Mouse (Mus musculus): ENCODE results near the gene Ate1.
"Not testable (repeated sequence)": the region's sequence is repeated elsewhere in the genome, so short reads cannot be mapped to it uniquely, and the experiment has no call there.

The Ate1 gene

GRCm38 (mm10) chr7:130520049-130520425, at the start of gene Ate1:
Ate1 (minus strand) TSS chr7:130520369.
- in situ Hi-C loops (cut with MseI, MboI), result no loop called here

DNA sequence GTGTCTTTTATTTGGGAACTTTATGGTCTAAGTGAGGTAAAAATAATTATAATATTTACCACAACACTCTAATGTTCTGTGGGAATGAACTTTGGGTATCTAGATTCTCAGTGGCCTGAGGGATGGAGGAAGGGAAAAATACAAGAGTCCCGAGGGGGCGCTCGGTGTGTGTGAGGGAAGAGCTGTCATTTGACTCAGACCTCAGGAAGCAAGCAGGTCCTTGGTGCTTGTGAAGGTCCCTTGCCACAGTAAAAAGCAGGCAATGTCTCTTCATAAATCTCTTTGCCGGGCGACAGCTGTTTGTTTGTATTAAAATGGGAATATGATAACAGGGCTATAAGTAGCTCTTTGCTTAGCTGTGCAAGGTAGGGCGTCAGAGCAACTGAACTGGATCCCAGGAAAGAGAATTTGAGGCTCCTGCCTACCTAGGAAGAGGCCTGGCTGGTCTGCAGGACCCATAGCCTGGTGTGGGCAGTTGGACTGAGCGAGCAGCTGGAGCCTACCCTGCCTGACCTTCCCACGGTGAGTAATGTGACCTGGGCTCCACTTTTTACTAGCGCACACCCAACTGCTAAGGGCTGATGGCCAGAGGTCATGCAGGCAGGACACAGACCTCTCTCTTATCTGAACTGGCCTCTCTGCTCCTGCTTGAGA, 48.7 kb upstream of the Ate1 start:
- in situ Hi-C loops (cut with MseI, MboI), result no loop called here

DNA sequence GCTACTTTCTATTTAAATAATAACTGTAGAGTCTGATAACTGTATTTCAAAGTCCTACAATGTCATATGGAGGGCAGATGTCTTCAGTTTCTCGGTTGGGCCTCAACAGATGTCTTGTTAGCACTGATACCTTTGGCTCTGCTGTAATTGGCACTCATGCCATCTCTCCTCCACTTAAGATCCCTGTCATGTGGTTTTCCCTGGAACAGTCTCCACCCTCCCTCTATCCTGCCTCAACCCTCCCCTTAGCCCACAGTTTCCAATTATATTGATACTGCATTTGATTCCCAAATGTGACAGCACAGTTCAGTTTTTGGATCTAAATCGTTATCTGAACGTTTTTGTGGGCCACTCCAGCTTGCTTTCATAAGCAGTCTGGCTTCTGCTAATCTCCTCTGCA, 44.4 kb upstream of the Ate1 start:
- in situ Hi-C loops (cut with MseI, MboI), result no loop called here

DNA sequence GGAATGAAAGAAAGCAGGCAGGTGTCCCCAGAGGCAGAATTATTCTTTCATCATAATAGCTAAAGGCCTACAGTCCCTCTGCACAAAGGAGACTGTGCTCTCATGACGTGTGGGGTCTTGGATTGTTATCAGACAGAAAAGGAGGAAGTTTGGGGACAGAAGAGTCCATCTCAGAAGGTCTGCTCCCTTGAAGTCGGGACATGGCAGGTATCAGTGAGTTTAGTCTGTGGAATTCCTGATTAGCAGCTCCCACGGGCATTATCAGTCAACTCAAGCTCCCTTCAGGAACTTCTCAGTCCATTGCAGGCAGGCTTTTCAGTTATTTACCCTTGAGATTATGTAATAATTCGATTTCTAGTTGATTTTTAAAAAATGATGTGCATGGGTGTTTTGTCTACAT, 43.7 kb upstream of the Ate1 start:
- in situ Hi-C loops (cut with MseI, MboI), result no loop called here

- in situ Hi-C loops (cut with MseI, MboI), result no loop called here
These were observed 43.1 kb upstream of the Ate1 start for GRCm38 (mm10) chr7:130563276-130563675.

DNA sequence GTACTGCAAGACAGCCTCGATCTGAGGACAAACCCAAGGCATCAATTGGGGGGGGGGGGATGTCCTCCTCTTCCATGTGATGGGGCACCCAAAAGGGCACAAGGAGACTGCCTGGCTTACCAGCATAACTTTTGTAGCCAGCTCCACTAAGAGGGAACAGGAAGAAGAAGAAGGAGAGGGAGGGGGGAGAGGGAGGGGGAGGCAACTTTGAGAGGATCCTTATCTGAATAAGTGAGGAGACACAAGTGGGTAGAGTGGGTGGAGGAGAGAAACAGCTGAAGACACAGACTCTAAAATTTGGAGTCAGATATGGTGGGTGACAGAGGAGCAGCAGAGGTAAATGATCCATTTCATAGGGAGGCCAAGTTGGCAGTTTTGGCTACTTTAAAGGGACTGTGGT, 40.8 kb upstream of the Ate1 start:
- in situ Hi-C loops (cut with MseI, MboI), result no loop called here

DNA sequence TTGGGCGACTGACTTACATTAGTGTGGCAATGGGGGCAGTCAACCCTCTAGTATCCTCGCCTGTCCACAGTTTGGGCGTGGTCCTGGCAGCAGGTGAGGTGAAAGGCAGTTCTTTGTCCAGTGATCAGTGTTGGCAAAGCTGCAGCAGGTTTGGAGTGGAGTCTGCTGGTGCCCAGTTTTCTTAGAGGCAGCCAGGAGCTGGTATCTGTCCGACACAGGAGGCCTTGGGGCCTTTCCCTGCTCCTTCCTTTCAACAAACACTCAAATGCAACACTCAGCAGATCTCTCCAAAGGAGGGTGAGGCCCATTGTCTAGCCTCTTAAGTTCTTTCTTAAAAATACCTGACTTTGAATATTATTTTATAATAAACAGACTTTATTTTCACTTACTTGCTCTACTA, 38.4 kb upstream of the Ate1 start:
- in situ Hi-C loops (cut with MseI, MboI), result no loop called here

DNA sequence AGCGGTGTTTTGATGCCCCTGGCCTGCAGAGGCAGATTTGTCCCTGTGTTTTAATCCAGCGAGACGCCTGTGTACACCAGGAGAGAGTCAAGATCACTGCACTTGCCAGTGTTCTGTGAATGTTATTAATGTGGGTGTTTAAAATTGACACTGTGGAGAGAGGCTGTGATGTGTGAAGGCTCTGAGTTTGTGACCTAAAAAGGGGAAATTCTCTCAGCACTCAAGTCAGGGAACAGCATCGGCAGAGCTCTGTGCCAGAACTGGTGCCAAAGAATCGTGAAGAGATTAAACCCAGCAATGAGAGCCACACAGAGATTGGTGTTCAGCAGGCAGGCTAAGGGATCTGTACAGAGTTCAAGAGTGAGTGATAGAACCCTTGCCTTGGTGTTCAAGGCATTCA, 35.4 kb upstream of the Ate1 start:
- in situ Hi-C loops (cut with MseI, MboI), result no loop called here

- in situ Hi-C loops (cut with MseI, MboI), result no loop called here
These were observed 33.2 kb upstream of the Ate1 start for GRCm38 (mm10) chr7:130553321-130553720.

DNA sequence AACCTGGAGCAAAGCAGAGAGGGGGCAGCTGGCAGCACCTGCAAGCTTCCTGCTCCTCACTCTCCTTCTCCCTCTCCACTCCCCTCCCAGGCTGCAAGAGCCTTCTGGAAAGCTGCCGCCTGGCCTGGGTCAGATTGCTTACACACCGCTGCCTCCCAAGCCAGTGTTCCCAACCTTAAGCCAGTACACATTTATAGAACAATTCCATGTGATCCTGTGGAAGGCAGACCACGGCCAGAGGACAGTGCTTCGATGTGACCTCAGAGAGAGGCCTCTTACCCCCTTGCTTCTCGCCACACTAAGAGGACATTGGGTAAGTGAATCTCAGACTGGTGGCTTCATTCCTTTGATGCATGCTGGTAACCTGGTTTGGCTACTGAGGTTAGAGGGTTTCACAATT, 32.6 kb upstream of the Ate1 start:
- in situ Hi-C loops (cut with MseI, MboI), result no loop called here

DNA sequence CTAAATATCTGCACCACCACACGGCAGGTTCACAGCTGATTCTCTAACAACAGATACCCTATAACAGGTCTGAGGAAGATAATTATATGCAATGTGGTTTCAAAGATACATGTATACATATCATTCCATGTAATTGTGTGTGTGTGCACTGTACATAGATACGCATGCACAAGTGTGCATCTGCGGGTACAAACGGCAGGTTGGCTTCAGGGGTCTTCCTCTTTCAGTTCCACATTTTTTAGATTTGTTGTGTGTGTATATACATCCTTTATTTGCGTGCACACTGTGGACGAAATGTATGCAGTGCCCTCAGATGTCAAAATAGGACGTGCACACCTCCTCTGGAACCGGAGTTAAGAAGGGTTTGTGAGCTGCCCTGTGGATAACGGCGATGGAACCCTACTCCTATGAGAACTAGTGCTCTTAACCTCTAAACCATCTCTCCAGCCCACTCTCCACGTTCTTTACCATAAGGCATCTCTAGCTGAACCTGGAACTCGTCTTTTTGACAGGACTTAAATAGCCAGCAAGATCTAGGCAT, 27.5 kb upstream of the Ate1 start:
- in situ Hi-C loops (cut with MseI, MboI), result no loop called here

DNA sequence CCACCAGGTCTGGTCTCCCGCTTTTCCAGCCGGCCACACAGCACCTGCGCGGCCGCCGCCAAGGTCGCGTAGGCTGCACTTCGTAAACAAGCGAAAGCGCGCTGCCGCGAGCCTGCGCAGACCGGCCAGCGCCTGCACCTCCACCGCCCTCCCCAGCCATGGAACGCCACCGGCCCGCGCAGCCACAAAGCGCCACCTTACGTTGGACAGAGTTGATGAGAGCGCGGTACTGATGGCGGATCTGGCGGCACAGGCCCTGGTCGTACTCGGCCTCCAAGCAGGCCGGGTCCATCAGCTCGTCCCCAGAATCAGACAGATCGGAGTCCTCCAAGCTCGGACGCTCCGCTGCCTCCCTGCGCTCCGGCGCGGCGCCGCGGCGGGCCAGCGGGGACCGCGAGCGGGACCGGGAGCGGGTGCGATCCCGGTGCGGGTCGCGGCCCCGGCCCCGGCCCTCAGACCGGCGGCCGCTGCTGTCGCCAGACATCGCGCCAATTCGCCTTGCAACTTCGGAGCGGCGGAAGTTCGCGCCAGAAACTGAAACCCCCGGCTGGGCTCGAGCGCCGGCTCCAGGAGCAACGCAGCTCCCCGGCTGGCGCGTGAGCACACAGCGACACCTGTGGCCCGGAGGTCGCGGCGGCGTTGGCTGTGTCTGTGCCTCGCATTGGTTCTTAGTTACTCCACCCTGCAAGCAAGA, 26.8 kb upstream of the Ate1 start:
- in situ Hi-C loops (cut with MseI, MboI), result no loop called here

- in situ Hi-C loops (cut with MseI, MboI), result no loop called here
These were observed 26.2 kb upstream of the Ate1 start for GRCm38 (mm10) chr7:130546421-130546790.

GRCm38 (mm10) chr7:130545893-130546292, 25.7 kb upstream of the Ate1 start:
- in situ Hi-C loops (cut with MseI, MboI), result no loop called here

DNA sequence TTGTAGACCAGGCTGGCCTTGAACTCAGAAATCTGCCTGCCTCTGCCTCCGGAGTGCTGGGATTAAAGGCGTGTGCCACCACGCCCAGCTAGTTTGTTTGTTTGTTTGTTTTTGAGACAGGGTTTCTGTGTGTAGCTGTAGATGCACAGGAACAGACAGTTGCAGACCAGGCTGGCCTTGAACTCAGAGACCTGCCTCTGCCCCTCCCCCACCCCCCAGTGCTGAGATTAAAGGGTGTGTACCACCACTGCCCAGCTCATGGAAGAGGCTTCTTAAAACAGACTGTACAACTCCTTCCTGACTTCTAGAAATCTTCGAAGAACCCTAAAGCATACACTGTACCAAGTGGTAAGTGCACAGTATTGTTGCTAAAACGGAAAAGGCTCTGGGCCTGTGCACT, 25.2 kb upstream of the Ate1 start:
- in situ Hi-C loops (cut with MseI, MboI), result no loop called here

- in situ Hi-C loops (cut with MseI, MboI), result no loop called here
These were observed 23.0 kb upstream of the Ate1 start for GRCm38 (mm10) chr7:130543181-130543580.

- in situ Hi-C loops (cut with MseI, MboI), result no loop called here
These were observed 20.0 kb upstream of the Ate1 start for GRCm38 (mm10) chr7:130540176-130540575.

DNA sequence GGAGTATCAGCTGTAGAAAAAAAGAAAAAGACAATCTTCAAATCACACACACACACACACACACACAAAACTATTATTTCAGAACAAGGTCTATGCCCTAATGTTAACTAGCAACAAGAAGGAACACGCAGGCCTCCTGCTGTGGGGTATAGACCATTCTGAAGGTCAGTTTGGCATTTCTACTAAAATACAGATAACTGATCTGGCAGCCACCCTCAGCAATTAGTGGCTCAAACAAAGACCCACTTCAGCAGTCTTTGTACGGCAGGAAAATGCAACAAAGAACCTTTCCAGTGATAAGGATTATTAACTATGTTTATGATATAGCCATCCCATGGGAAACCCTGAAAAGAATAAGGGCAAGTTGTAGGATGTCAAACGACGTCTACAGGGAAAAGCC, 16.9 kb upstream of the Ate1 start:
- in situ Hi-C loops (cut with MseI, MboI), result no loop called here

DNA sequence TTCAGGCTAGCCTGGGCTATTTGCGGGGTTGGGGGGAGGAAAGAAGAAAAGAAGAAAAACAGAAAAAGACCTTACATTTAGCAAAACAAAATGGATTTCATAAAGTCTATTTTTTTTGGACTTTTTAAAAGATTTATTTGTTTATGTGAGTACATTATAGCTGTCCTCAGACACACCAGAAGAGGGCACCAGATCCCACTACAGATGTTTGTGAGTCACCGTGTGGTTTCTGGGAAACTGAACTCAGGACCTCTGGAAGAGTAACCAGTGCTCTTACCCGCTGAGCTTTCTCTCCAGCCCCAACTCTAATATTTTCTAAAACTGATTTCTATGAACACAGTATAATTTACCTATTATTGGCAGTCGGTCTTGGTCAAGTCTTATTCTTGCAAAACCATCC, 15.0 kb upstream of the Ate1 start:
- in situ Hi-C loops (cut with MseI, MboI), result no loop called here

GRCm38 (mm10) chr7:130533316-130534260, 13.4 kb upstream of the Ate1 start:
- in situ Hi-C loops (cut with MseI, MboI), result no loop called here

- in situ Hi-C loops (cut with MseI, MboI), result not testable (repeated sequence)
These were observed 11.0 kb upstream of the Ate1 start for GRCm38 (mm10) chr7:130531138-130531537.

DNA sequence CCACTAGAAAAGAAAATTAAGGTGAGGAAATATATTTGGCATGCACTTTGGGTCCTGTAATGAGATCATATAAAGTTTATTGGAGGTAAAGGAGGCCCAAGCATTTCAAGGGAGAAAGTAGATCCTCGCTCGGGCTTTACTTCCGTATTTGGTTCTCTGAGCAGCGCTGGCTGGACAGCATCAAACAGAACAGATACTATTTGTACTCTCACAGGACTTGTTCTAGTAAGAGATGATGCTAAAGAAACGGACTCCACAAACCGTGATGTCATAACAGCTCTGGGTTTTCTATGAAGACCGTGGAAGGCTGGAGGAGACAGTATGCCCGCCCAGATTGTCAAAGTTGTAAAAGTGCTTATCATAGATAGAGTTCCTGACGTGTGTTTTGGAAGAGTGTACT, 7.1 kb upstream of the Ate1 start:
- in situ Hi-C loops (cut with MseI, MboI), result no loop called here
